Mouse (Mus musculus) Patski (cell line): ENCODE measurements at regions not wholly inside any gene's neighbourhood (a gene's known extent, or its start where the extent isn't known, plus 50 kb on each side); places are given as distances from the start of the nearest gene placed in this dataset.

Experiments
- ATAC-seq: fragments of 100-300 bp; one replicate; pipeline ENCODE4 v1.8.0; 2021
- CTCF ChIA-PET: fragments of 350-600 bp; sonication (Branson Sonifier 250); formaldehyde crosslinking; loops from one replicate; lab custom pipeline; 2022; ENCODE audit warnings: inconsistent platforms; lab: Charles Lee
- POLR2A ChIA-PET: fragments of 350-600 bp; sonication (Branson Sonifier 250); formaldehyde crosslinking; loops from one replicate; lab custom pipeline; 2022; ENCODE audit warnings: antibody characterized with exemption, inconsistent platforms; lab: Charles Lee
- DNase-seq: peaks from one replicate; pipeline ENCODE4 v3.0.0-alpha.2; 2011; ENCODE audit warnings: low read depth, low spot score
- H3K27me3 ChIP-seq: fragments of 371-371 bp; one replicate; pipeline ENCODE4 v1.5.1; 2021
- CTCF ChIP-seq: fragments of 100-300 bp; IDR thresholded peaks from one replicate; pipeline ENCODE4 v1.5.1; 2021
- in situ Hi-C: fragments of 300-500 bp; cut with MboI; formaldehyde crosslinking; loops from 3 replicates; pipeline ENCODE4 v1.11.1; 2018; ENCODE audit warnings: low pct_unique_long_range_greater_than_20kb, mixed read lengths

DNA sequence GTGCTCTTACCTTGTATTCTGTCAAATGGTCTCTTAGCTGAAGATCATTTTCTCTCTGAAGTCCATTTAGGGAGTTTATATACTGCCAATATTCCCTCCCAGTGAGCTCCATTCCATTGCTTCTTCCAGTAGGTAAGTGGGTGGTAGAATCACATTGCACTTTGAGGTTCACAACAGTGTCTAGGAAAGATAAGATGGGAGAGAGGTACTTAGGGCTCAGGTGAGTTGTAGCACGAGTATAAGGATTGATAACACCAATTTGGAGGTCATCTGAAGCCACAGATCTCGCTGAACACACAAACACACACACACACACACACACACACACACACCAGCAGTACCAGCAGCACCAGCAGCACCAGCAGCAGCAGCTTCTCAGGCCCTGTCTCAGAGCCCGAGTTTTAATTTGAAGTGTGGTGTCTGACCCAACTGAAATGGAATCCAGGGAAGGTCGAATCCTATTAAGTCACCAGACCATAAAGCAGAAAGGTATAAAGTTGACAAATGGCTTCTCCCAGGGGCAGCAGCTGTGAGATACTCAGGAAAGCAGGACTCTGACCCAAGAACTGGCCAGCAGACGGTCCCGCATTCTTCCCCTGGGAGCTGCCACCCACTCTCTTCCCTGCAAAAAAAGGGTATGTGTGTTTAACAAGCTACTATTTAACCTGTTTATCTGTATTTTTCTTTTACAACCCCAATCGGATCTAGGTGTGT, 561.9 kb upstream of the Cdh11 start:
- ATAC-seq: peak; percentile 97
- DNase-seq: peak; percentile 67
- in situ Hi-C loops: no loop called here
- no peak for TF ChIP-seq CTCF
- H3K27me3 ChIP-seq: no peaks in the 10 kb centered on the region
- ChIA-PET POLR2A (interaction anchor here (0.6 to 1.6 kb wide), 2 partner anchors 26 to 112 kb away, joined by 3 read pairs; no protein-coding TSS in a partner anchor), CTCF (interaction anchor here (1.6 kb wide), 1 partner anchor 26 kb away, joined by 4 read pairs; no protein-coding TSS in a partner anchor)

GRCm38 (mm10) chr8:103361713-103362112, 576.3 kb upstream of the Cdh11 start:
- ATAC-seq: no peak
- CTCF ChIA-PET: no interaction called here
- no peak for TF ChIP-seq CTCF
- H3K27me3 ChIP-seq: no peaks in the 10 kb centered on the region
- POLR2A ChIA-PET: no interaction called here
- DNase-seq: no peak
- in situ Hi-C loops: no loop called here

DNA sequence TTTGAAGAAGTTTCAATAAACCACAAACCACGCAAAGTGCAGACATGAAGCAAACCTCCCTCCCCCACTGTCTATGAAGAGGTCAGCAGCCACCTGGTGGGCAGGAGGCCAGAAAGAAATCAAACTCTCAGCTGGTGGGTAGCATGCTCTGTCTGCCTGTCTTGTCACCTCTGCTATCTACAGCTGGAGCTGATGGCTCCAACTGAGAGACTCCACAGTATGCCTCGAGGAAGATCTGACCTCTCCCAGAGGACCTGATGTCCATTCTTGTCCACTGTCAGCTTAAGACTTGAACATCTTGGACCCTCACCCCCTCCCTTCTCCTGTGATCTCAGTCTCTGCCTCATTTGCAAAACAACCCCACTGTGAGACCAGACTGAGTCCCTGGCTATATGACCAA, 585.0 kb upstream of the Cdh11 start:
- DNase-seq (no peak), ATAC-seq (no peak)
- in situ Hi-C loops: no loop called here
- ChIA-PET CTCF (interaction anchor here (1.0 kb wide), 1 partner anchor 10 kb away, joined by 3 read pairs; no protein-coding TSS in a partner anchor), POLR2A (no interaction called here)
- TF ChIP-seq CTCF: no peak
- no peaks in the 10 kb centered on the region for H3K27me3 ChIP-seq

- no peak for TF ChIP-seq CTCF
- ATAC-seq: peak; percentile 7
- ChIA-PET CTCF (interaction anchor here (0.7 to 1.4 kb wide), 3 partner anchors 8 to 147 kb away, joined by 3 to 4 read pairs (median 3); no protein-coding TSS in a partner anchor), POLR2A (interaction anchor here (0.7 to 1.1 kb wide), 3 partner anchors 9 to 76 kb away, joined by 3 to 4 read pairs (median 3); no protein-coding TSS in a partner anchor)
- in situ Hi-C loops: no loop called here
- no peak for DNase-seq
- no peaks in the 10 kb centered on the region for H3K27me3 ChIP-seq
These were observed 587.6 kb upstream of the Cdh11 start for GRCm38 (mm10) chr8:103373007-103373406.

DNA sequence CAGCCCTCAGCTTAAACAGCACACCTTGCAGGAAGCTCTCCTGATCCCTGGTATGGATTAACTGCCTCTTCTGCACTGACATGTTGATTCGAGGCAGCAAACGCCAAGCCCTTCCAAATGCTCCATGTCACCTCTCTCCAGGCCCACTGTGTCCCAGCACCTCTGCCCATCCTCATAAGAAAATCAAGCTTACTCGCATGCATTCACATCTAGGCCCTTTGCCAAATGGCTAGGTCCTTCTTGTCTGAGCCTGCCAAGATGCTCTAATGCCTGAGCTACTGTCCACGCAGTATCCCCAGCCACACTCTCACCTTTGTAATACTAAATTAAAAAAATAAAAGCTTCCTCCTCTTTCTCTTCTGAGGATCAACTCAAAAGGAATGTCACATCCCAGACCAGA, 588.7 kb upstream of the Cdh11 start:
- no peak for ATAC-seq
- no peak for TF ChIP-seq CTCF
- ChIA-PET CTCF (interaction anchor here (1.0 to 1.4 kb wide), 5 partner anchors 9 to 149 kb away, joined by 3 to 4 read pairs (median 3); no protein-coding TSS in a partner anchor), POLR2A (interaction anchor here (1.1 kb wide), 1 partner anchor 26 kb away, joined by 3 read pairs; no protein-coding TSS in a partner anchor)
- DNase-seq: no peak
- H3K27me3 ChIP-seq: no peaks in the 10 kb centered on the region
- in situ Hi-C loops: no loop called here

GRCm38 (mm10) chr8:103378545-103378944, 593.1 kb upstream of the Cdh11 start:
- POLR2A ChIA-PET: no interaction called here
- CTCF ChIA-PET: no interaction called here
- TF ChIP-seq CTCF: no peak
- ATAC-seq (no peak), DNase-seq (no peak)
- in situ Hi-C loops: no loop called here
- H3K27me3 ChIP-seq: no peaks in the 10 kb centered on the region

DNA sequence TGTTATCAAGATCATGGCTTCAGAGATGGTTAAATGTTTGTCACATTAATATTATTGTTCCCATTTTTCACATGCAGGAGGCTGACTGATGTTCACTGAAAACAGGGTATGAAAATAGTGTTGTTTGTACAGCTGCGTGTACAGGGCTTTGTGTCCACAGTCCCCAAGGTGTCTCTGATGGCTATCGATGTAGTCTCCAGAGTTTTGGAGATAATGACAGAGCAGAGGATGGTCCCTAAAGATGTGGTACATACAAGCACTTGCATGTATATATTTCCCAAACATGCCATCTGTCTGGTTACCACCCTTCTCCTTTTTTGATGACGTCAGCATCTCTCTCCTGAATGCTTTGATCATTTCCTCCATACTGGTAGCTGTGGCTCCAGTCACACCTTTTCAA, 596.1 kb upstream of the Cdh11 start:
- in situ Hi-C loops: no loop called here
- POLR2A ChIA-PET: no interaction called here
- ATAC-seq (no peak), DNase-seq (no peak)
- CTCF ChIA-PET: interaction anchor here (0.8 kb wide), 1 partner anchor 9 kb away, joined by 3 read pairs; no protein-coding TSS in a partner anchor
- no peaks in the 10 kb centered on the region for H3K27me3 ChIP-seq
- no peak for TF ChIP-seq CTCF

- ATAC-seq (no peak), DNase-seq (no peak)
- POLR2A ChIA-PET: no interaction called here
- in situ Hi-C loops: no loop called here
- no peaks in the 10 kb centered on the region for H3K27me3 ChIP-seq
- CTCF ChIA-PET: no interaction called here
- TF ChIP-seq CTCF: no peak
These were observed 605.9 kb upstream of the Cdh11 start for GRCm38 (mm10) chr8:103391359-103391758.

- no peaks in the 10 kb centered on the region for H3K27me3 ChIP-seq
- no peak for TF ChIP-seq CTCF
- DNase-seq (no peak), ATAC-seq (no peak)
- ChIA-PET CTCF (no interaction called here), POLR2A (no interaction called here)
- in situ Hi-C loops: no loop called here
These were observed 609.9 kb upstream of the Cdh11 start for GRCm38 (mm10) chr8:103395316-103395715.

DNA sequence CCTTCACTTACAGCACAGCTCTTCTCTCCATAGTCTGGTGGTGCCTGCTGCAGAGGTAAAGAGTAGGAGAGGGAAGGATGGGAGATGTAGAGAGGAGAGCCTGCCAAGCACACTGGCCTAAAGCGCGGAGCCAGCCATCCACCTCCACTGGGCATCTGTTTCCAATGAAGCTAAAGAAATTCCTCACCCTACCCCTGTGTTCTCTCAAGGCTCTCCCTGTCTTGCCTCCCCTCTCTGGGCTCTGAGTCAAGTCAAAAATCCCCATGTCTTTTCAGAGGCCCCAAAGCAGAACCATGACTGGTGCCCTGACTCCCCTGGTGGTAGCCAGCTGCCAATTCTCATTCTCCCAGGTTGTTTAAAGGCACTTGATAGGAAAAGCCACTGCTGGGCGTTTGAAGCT, 612.7 kb upstream of the Cdh11 start:
- no peak for TF ChIP-seq CTCF
- ChIA-PET POLR2A (no interaction called here), CTCF (no interaction called here)
- in situ Hi-C loops: no loop called here
- ATAC-seq (no peak), DNase-seq (no peak)
- no peaks in the 10 kb centered on the region for H3K27me3 ChIP-seq

DNA sequence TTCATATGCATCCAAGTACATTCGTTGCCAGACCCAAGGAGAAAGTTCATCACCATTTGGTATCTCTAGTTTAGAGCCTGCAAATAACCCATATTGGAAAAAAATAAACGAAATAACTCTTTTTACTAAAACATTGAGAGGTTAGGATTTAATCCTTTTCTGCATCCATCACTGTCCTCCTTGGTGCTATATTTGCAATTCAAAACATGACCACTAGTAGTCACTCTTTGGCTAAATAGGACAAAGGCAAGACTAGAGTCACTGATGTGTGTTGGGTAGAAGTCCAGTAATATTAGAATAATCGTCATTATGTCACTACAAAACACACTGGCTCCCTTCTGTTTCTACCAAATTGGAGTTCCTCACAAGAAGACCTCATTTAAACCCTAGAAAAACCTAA, 614.0 kb upstream of the Cdh11 start:
- POLR2A ChIA-PET: no interaction called here
- TF ChIP-seq CTCF: no peak
- no peak for DNase-seq
- no peaks in the 10 kb centered on the region for H3K27me3 ChIP-seq
- in situ Hi-C loops: no loop called here
- no peak for ATAC-seq
- CTCF ChIA-PET: interaction anchor here (1.5 to 1.7 kb wide), 2 partner anchors 11 to 45 kb away, joined by 3 to 5 read pairs; no protein-coding TSS in a partner anchor
